Mouse (Mus musculus): ENCODE measurements at regions not wholly inside any gene's neighbourhood (a gene's known extent, or its start where the extent isn't known, plus 50 kb on each side); places are given as distances from the start of the nearest gene placed in this dataset.
A peak's percentile ranks its signal among the peaks of the same experiment; 100 is the strongest.

GRCm38 (mm10) chr5:97223238-97223857 is 112.0 kb upstream of the Paqr3 start:
- no peak for DNase-seq (ENCODE audit: low spot score)

DNA sequence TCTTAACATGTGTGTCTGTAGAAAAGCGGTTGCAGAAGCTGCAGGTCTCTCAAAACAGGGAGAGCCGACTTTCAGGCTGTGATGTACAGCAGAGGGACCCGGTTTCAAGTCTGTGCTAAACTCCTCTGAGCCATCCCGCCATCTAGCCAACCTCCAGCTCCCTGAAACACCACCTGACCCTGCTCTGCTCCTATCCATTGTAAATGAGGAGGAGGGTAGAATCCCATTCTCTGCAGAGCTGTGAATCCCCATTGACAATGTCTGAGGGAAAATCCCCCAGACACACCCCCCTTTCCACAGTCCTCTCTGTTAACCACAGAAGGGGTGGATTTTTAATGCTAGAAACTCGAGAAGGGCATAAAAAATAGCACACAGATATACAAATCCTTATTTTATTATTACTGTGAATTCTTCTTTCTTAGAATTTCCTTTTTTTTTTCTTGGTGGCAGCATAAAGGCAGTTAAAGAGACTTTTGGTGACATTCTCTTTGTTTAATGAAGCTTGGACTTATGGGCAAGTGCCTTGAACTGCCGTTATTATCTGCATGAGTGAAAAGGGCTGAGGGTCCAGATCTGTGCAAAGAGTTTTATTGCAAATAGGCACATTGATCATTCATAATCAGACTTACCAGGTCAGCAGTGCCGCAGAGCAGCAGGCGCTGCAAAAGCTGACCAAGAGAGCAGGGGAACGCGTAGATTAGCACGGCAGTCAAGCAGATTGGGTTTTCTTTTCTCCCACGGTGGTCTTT is 111.3 kb upstream of the Paqr3 start:
- no peak for DNase-seq (ENCODE audit: low spot score)

DNA sequence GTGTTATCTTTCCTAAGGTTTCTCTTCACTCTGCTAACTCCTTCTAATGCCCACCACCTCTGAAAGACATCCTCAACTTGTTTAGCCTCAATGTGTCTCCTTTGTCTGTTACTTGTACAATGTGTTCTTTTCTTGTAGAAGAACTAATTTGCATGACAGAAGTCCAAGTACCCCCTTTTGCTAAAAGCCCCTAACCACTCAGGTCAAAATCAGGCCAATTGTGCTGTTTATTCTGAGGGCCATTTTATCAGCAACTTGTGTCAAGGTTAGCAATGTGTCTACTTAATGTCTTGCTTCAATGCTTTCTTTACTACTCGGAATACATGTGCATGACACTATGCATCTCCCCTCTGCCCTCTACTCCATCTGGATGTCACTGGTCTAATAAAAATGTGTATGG is 107.3 kb upstream of the Paqr3 start:
- no peak for DNase-seq (ENCODE audit: low spot score)

DNA sequence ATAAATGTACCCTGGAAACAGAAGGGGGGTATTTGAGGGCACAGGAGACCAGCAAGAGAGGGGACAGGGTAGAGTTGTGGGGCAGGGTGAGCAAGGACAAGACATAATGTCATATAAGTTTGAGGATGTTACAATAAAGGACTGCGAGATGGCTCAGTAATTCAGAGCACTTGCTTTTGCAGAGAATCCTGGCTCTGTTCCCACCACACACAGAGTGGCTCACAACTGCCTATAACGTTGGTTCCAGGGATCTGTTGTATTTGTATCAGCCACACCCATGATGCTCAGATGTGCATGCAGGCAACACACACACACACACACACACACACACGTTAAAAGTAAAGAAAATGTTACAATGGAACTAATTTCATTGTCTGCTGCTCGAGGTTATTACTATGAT is 94.2 kb upstream of the Paqr3 start:
- no peak for DNase-seq (ENCODE audit: low spot score)

- no peak for DNase-seq (ENCODE audit: low spot score)
Observed at GRCm38 (mm10) chr5:97204337-97204736, 92.9 kb upstream of the Paqr3 start.

- DNase-seq (ENCODE audit: low spot score), result no peak
Observed at GRCm38 (mm10) chr5:97203646-97204045, 92.2 kb upstream of the Paqr3 start.

DNA sequence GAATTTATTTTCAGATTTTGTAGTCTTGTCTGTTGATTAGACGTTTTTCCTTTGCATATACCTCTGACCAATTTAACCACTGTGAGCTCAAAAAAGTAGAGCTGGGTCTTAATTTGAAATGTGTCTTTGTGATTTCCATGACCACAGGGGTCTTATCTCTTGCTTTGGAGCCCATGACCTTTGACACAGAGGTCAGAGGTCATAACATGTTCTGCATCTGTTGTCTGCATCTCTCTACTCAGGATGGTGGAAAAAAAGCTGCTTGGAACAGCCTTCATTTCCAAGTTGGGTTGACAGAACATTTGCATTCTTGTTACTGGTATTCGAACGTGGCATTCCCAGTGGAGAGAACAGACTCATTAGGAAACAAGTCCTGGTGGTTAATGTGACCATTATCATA is 91.2 kb upstream of the Paqr3 start:
- DNase-seq (ENCODE audit: low spot score), result no peak

GRCm38 (mm10) chr5:97200655-97201054 is 89.3 kb upstream of the Paqr3 start:
- no peak for DNase-seq (ENCODE audit: low spot score)

DNA sequence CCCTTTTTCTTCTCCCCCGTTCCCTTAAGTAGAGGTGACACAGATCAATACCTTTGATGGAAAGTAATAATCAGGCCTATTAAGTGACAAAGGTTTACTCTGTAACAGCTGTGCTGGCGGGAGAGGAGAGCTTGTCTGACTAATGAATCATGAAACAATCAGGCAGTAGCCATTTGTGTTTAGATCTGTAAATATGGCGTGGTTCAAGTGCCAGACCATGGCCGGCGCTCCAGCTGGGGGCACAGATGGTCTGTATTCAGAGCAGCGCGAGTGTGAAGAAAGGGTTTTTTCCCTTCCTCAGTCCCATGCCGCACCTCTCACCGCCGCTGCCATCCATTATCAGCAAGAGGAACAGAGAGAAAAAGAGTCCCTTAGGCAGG is 83.9 kb upstream of the Paqr3 start:
- DNase-seq (ENCODE audit: low spot score), result no peak

DNA sequence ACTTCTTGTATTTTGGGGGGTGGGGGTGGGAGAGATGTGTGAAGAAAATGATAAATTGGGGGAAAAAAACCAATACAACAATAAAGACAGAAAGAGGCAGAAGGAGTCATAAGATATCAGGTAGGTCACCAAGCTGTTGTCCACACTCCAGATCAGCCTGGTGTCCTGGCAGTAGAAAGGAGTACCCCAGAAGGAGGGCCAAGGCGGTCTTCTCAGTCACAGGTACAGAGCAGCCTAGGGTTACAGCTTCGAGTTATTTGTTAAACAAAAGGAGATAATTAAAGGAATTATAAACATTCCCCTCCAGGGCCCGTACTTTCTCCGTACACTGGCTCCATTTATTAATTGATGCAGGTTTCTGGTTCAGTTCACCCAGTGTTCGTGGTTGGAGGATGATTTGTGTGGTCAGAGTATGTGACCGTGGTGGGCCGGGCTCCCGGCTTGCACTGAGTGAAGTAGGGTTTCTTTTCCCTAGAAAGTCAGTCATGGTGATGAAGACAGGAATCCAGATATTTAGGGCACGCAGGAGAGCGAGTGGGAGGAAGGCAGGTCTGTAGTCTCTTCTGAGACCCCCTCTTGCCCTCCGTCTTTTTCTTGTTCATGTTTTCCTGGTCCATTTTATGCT is 83.4 kb upstream of the Paqr3 start:
- DNase-seq (ENCODE audit: low spot score), result no peak

GRCm38 (mm10) chr5:97192656-97193055 is 81.3 kb upstream of the Paqr3 start:
- no peak for DNase-seq (ENCODE audit: low spot score)

GRCm38 (mm10) chr5:97190695-97191094 is 79.3 kb upstream of the Paqr3 start:
- no peak for DNase-seq (ENCODE audit: low spot score)

DNA sequence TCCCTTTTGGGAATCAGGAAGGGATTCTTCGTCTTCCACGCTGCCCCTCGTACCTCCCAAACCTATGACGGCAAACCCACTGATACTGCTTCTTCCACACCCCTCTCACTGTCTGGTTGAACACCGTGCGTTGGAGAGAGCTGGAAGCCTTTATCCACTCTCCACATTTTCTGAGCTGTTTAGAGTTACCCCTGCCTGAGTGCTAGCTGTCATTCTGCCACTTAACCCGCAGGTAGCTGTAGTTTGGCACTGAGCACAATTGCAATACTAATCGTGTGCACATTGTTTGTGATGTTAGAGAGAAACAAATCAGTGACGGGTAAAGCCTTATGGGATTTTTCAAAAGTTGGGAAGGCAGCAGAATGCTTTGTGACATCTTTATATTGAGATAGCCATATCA is 73.1 kb upstream of the Paqr3 start:
- no peak for DNase-seq (ENCODE audit: low spot score)

GRCm38 (mm10) chr5:97181249-97181648 is 69.9 kb upstream of the Paqr3 start:
- no peak for DNase-seq (ENCODE audit: low spot score)

GRCm38 (mm10) chr5:97174446-97174845 is 63.0 kb upstream of the Paqr3 start:
- no peak for DNase-seq (ENCODE audit: low spot score)

GRCm38 (mm10) chr5:97167401-97168249 is 56.2 kb upstream of the Paqr3 start:
- no peak for DNase-seq (ENCODE audit: low spot score)

- peak; percentile 43 for DNase-seq (ENCODE audit: low spot score)
Observed at GRCm38 (mm10) chr5:97166128-97166883, 54.9 kb upstream of the Paqr3 start.
